Mouse (Mus musculus) hindbrain, embryonic 16.5 days (tissue): ENCODE results near the gene Mindy4. TPM values are rescaled to one million over a fixed set of nuclear protein-coding genes. Genes with fewer than 3 reads are reported as not detected.

Experiments
- ATAC-seq: fragments of 200-750 bp; cut with Nextera tagmentation; 2 replicates; pipeline ENCODE4 v1.8.0; 2017; ENCODE audit warnings: moderate TSS enrichment, moderate library complexity
- H3K27ac ChIP-seq: fragments of 300-500 bp; sonication (generic); 2 replicates; pipeline ENCODE4 v1.5.1; 2014; ENCODE audit warnings: low read depth, mild to moderate bottlenecking, control low read depth, low read length, moderate library complexity
- H3K27me3 ChIP-seq: fragments of 300-500 bp; sonication (generic); replicated peaks from 2 replicates; pipeline ENCODE4 v1.6.1; 2014; ENCODE audit warnings: low read length; ENCODE audit not compliant: control insufficient read depth, insufficient read depth
- H3K36me3 ChIP-seq: fragments of 300-500 bp; sonication (generic); 2 replicates; pipeline ENCODE4 v1.6.1; 2014; ENCODE audit warnings: mild to moderate bottlenecking, low read length, moderate library complexity, mixed read lengths; ENCODE audit not compliant: control insufficient read depth, insufficient read depth
- H3K4me1 ChIP-seq: fragments of 300-500 bp; sonication (generic); 2 replicates; pipeline ENCODE4 v1.6.1; 2014; ENCODE audit warnings: low read depth, low read length; ENCODE audit not compliant: control insufficient read depth, insufficient read depth
- H3K4me2 ChIP-seq: fragments of 300-500 bp; sonication (generic); 2 replicates; pipeline ENCODE4 v1.6.1; 2014; ENCODE audit warnings: mild to moderate bottlenecking, low read length, control low read depth, moderate library complexity
- H3K4me3 ChIP-seq: fragments of 300-500 bp; sonication (generic); 2 replicates; pipeline ENCODE4 v1.5.1; 2014; ENCODE audit warnings: mild to moderate bottlenecking, low read length, control low read depth, moderate library complexity
- H3K9ac ChIP-seq: fragments of 300-500 bp; sonication (generic); 2 replicates; pipeline ENCODE4 v1.6.1; 2014; ENCODE audit warnings: low read depth, mild to moderate bottlenecking, control low read depth, low read length, moderate library complexity
- H3K9me3 ChIP-seq: fragments of 300-500 bp; sonication (generic); 2 replicates; pipeline ENCODE4 v1.6.1; 2014; ENCODE audit warnings: mild to moderate bottlenecking, low read length, moderate library complexity; ENCODE audit not compliant: control insufficient read depth
- WGBS: fragments of 180-500 bp; shearing (Covaris S2); extraction: QIAGEN DNeasy Blood & Tissue Kit; methylation state at CpG from one replicate; pipeline ENCODE4 v1.1.7; 2014; 5-methylcytosine and 5-hydroxymethylcytosine counted together
- polyA plus RNA-seq: library from polyadenylated mRNA; unstranded; fragments of >200 nt; fragmentation: Nextera tagmentation; extraction: Ambion mirVana; gene quantifications from 2 replicates; pipeline ENCODE4 v1.2.1, GENCODE M21; 2015

The Mindy4 gene
- polyA plus RNA-seq, 1 experiment from 2014 or later = 13.0 TPM

DNA sequence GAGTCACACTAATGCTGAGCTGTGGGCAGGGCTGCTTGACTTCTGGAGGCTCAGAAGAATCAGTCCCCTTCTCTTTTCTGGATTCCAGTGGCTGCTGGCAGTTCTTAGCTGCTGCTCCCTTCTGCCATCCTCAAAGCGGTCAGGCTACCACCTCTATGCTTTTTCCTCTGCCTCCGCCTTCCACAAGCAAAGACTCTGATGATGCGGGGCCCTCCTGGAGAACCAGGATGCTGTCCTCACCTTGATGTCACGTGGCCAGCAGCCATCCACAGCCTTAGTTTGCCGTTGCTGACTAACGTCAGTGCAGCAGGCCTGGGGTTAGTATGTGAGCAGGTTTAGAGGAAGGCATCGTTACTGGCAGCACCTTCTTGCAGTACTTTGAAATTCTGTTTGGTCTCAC is 28.9 kb downstream of the Mindy4 start:
- no peaks in the 10 kb centered on the region for H3K27me3 ChIP-seq
- H3K27ac ChIP-seq = no peak overlapping the region
- no peaks in the 10 kb centered on the region for H3K4me1 ChIP-seq
- no peak for ATAC-seq
- H3K9ac ChIP-seq = no peak overlapping the region
- no peaks in the 10 kb centered on the region for H3K9me3 ChIP-seq
- no peak overlapping the region for H3K4me2 ChIP-seq
- no peaks in the 10 kb centered on the region for H3K36me3 ChIP-seq
- 89% methylated on average over 7 of the region's 7 CpGs for WGBS
- H3K4me3 ChIP-seq = no peak overlapping the region

DNA sequence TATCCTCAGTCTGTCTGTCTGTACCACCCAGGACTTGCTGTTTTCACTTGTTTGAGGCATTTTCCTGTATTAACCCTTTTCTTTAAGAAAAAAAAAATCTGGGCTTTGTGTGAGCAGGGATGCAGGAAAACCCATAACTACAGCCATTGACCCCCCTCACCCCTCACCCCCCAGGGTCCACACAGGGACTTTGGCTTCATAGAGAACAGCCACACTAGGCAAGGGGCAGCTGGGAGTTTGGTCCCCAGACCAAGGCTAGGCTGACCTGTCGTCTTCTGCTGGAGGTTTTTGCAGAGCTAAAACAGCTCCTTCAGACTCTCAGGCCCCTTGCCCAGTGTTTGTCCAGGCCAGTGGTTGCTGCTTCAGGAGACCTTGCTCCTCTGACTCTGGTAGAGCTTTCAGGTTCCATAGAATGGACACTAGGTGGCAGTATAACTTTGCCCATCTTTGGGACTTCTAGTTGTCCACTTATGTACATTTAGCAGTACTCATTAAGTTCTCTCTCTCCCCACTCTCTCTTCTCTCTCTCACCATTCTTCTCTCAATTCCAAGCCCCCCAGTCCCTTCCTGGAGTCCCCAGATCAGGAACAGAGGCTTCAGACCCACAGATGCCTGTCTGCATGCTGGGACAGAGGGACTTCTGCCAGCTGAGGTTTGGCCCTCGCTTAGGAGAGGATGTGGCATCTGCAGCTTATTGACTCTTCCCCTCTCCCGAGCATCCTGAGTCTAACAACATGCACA is 29.5 kb downstream of the Mindy4 start:
- no peaks in the 10 kb centered on the region for H3K27me3 ChIP-seq
- WGBS = 50% methylated on average over 3 of the region's 3 CpGs
- ATAC-seq = peak; percentile 87
- no peak overlapping the region for H3K4me2 ChIP-seq
- no peak overlapping the region for H3K27ac ChIP-seq
- no peaks in the 10 kb centered on the region for H3K36me3 ChIP-seq
- no peak overlapping the region for H3K4me3 ChIP-seq
- H3K9ac ChIP-seq = no peak overlapping the region
- no peaks in the 10 kb centered on the region for H3K9me3 ChIP-seq
- no peaks in the 10 kb centered on the region for H3K4me1 ChIP-seq

DNA sequence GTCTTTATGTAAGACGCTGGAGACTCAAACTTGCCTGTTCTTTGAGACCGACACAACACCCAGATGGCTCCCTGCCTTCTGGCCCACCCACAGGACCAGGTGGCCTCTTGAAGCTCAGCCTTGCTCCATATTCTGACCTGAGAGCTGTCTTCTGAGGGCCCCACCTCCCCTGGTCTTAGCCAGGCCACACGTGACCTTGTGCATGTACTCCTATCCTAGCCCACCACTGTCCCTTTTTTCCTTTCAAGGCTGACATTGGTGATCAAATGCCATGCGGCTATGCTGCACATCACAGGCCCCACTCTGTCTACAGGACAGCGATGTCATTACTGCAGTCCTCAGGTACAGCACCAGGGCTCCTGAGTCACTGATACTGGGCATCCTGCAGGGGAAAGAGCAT is 30.1 kb downstream of the Mindy4 start:
- Histone ChIP-seq H3K4me2 (no peak overlapping the region), H3K4me3 (no peak overlapping the region), H3K27ac (no peak overlapping the region), H3K9me3 (no peaks in the 10 kb centered on the region), H3K9ac (no peak overlapping the region), H3K36me3 (no peaks in the 10 kb centered on the region), H3K27me3 (no peaks in the 10 kb centered on the region), H3K4me1 (no peaks in the 10 kb centered on the region)
- WGBS = 91% methylated on average over 5 of the region's 5 CpGs
- ATAC-seq = peak; percentile 50; the same call in 1 of the 2 replicates

DNA sequence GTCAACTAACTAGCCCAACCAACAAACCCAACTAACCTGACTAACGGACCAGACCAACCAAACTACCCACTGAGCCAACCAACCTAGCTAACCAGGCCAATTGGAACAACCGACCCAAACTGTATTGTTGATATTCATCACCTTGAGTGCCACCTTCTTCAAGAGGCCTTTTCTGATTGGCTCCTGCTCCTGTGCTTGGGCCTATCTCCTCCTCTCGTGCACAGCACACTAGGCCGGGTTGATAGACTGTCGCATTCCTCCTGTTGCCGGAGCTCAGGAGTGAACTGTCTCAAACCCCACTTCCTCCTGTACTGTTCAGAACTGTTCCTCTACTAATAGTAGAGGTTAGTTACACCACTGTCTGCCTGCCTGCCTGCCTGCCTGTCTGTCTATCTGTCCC is 31.5 kb downstream of the Mindy4 start:
- H3K9ac ChIP-seq = no peak overlapping the region
- no peaks in the 10 kb centered on the region for H3K27me3 ChIP-seq
- no peaks in the 10 kb centered on the region for H3K9me3 ChIP-seq
- no peak overlapping the region for H3K4me2 ChIP-seq
- WGBS = 86% methylated on average over 6 of the region's 6 CpGs
- H3K4me1 ChIP-seq = no peaks in the 10 kb centered on the region
- ATAC-seq = no peak
- H3K27ac ChIP-seq = no peak overlapping the region
- H3K36me3 ChIP-seq = no peaks in the 10 kb centered on the region
- H3K4me3 ChIP-seq = no peak overlapping the region

DNA sequence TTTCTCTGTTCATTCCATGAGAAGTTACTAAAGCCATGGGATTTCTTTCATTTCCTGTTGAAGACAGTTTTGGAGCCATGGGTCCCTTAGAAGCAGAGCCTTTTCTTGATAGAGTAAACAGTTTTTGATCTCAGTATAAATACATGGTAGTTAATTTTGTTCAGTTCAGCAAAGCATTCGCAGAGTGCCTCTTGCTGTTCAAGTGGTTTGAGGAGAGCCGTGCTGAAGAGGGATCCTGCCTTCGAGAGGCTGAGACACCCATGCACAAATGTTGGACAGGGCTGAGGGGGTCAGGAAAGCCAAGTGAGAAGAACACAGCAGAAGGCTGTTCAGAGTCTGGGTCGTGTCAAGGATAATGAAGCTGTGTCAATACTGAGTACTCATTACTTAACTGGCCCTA is 32.5 kb downstream of the Mindy4 start:
- Histone ChIP-seq H3K4me3 (no peak overlapping the region), H3K4me2 (no peak overlapping the region), H3K27me3 (no peaks in the 10 kb centered on the region), H3K9ac (no peak overlapping the region), H3K4me1 (no peaks in the 10 kb centered on the region), H3K27ac (no peak overlapping the region), H3K36me3 (no peaks in the 10 kb centered on the region), H3K9me3 (no peaks in the 10 kb centered on the region)
- 89% methylated on average over 4 of the region's 4 CpGs for WGBS
- ATAC-seq = no peak

DNA sequence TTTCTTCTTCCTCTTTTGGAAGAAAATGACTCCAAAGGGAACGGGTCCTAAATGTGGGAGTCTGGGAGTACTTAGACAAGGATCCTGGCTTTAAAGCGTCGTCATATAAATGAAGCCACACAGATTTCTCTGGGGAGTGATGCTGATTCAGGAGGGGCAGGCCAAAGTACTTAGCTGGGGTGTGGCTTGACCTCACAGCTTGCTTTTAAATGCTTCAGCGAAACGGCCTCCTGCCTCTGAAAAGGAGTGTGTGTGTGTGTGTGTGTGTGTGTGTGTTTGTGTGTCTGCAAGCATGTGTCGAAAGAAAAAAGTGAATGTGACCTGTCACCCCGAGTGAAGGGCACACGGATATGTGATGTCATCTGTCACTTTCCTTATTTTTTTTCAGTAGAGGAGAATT is 36.7 kb downstream of the Mindy4 start:
- Histone ChIP-seq H3K9ac (no peak overlapping the region), H3K4me3 (no peak overlapping the region), H3K27me3 (no peaks in the 10 kb centered on the region), H3K27ac (no peak overlapping the region), H3K4me1 (no peaks in the 10 kb centered on the region), H3K4me2 (no peak overlapping the region), H3K9me3 (no peaks in the 10 kb centered on the region), H3K36me3 (no peaks in the 10 kb centered on the region)
- ATAC-seq = no peak
- 56% methylated on average over 8 of the region's 8 CpGs for WGBS

DNA sequence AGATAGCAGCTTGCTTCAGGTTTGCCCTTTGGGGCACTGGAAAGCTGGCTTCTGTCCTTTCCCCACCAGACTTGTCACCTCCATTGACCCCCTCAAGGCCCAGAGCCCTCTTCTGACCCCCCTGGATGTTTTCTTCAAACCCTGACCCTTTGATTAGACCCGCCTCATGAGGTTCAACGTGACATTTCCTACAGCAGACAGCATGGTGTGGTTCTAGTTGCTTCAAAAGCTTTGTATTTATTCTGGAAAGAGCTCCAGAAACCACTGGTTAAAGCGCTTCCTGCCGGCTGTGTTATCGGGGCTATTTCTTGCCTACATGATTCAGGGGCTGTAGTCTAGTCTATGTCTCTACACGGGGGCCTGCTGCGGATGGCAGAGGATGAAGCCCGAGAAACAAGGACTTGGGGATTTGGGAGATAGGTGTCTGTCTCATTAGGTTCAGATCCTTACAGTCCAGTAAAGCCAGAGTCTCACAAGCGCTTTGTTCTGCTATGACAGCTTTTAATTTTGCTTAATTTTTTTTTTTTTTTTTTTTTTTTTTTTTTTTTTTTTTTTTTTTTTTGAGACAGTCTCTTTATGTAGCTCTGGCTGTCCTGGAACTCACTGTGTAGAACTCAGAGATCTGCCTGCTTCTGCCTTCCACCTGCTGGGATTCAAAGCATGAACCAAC is 37.5 kb downstream of the Mindy4 start:
- no peak for ATAC-seq
- no peak overlapping the region for H3K27ac ChIP-seq
- no peak overlapping the region for H3K4me2 ChIP-seq
- WGBS = 85% methylated on average over 9 of the region's 9 CpGs
- H3K4me1 ChIP-seq = no peaks in the 10 kb centered on the region
- H3K4me3 ChIP-seq = no peak overlapping the region
- H3K9me3 ChIP-seq = no peaks in the 10 kb centered on the region
- H3K36me3 ChIP-seq = no peaks in the 10 kb centered on the region
- H3K9ac ChIP-seq = no peak overlapping the region
- no peaks in the 10 kb centered on the region for H3K27me3 ChIP-seq

DNA sequence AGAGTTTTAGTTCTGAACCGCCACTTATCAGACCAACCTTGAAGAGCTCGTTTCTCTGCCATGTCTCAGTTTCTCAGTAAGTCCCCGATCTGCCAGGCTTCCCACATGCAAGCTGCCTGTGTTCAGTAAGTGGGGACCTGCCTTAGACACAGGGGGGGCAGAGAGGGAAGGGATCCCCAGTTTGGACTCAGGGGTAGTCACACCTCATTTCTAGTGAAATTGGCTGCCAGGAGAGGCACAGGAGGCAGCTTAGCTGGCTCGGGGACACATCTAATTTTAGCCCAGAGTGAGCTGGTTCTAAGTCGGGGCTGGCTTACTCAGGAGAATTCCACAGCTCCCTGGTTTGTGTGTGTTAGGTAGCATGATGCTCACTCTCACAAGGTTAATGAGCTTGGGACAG is 38.3 kb downstream of the Mindy4 start:
- 75% methylated on average over 5 of the region's 5 CpGs for WGBS

DNA sequence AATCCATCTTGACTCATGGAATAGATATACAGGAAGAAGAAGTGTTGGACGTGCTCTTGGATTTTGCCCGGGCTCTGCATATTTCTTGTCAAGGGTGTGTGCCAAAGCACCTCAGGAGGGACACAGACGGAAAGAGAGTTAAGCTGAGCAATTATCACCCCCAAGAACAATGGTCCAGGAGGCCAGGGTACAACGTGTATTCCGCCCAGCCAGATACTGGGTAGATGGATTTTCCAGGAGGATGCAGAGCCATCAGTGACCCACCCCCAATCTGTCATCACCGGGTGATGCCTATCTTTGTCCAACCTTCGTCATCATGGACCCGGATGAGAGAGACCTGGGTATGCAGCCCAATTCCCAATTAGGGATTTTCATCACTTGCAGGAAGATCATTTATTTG is 42.5 kb downstream of the Mindy4 start:
- no peaks in the 10 kb centered on the region for H3K4me1 ChIP-seq
- no peak overlapping the region for H3K27ac ChIP-seq
- no peak overlapping the region for H3K4me2 ChIP-seq
- 87% methylated on average over 8 of the region's 8 CpGs for WGBS
- ATAC-seq = no peak
- no peaks in the 10 kb centered on the region for H3K36me3 ChIP-seq
- H3K4me3 ChIP-seq = no peak overlapping the region
- H3K9ac ChIP-seq = no peak overlapping the region
- no peaks in the 10 kb centered on the region for H3K27me3 ChIP-seq
- H3K9me3 ChIP-seq = no peaks in the 10 kb centered on the region

More for the DNA sequence above, 38.3 kb downstream of the Mindy4 start:
- Histone ChIP-seq H3K27ac (no peak overlapping the region), H3K4me3 (no peak overlapping the region), H3K4me2 (no peak overlapping the region), H3K9ac (no peak overlapping the region), H3K4me1 (no peaks in the 10 kb centered on the region), H3K36me3 (no peaks in the 10 kb centered on the region), H3K9me3 (no peaks in the 10 kb centered on the region), H3K27me3 (no peaks in the 10 kb centered on the region)
- no peak for ATAC-seq
